Mouse (Mus musculus): ENCODE data around the gene Setdb1.

The Setdb1 gene

GRCm38 (mm10) chr3:95290156-95290555 lies 66.8 kb downstream of the Setdb1 start:
- no peak for DNase-seq

- DNase-seq, result peak; percentile 66 to 77
Measured at GRCm38 (mm10) chr3:95289419-95289818, 67.6 kb downstream of the Setdb1 start.

GRCm38 (mm10) chr3:95287541-95287940 lies 69.5 kb downstream of the Setdb1 start:
- DNase-seq, result no peak

DNA sequence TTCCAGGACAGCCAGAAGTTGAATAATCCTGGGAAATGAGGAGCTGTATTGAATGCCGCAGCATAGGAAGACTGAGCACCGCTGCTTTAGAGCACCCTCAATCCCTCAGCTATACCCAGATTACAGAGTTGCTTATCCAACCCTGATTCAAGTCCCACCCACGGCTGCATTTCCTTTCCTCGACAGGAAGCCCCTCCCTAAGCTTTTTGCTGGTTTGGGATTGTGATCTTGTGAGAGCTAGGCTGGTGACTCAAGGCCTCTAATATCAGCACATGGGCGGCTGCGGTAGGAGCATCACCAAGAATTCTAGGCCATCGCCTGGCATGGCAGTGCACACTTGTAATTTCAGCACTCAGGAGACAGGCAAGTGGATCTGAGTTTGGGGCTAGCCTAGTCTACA lies 70.5 kb downstream of the Setdb1 start:
- DNase-seq, result no peak

DNA sequence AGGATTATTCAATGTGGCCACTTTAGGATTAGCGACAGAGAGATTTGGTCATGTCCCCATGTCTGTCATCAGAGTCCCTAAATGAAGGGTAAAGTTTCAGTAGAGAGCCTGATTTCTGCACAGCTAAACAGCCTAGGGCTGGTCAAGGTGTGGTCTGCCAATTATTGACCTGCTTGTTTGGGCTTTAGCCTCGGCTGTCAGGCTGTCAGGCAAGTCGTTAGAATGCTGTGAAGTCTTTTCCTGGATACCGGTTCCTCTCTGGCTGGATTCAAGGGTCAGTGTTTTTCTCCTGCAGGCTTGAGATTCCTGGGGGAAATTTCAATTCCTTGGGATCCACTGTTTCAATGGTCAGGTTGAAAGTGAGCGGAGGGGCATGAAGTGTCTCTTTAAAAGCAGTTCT lies 71.0 kb downstream of the Setdb1 start:
- no peak for DNase-seq

DNA sequence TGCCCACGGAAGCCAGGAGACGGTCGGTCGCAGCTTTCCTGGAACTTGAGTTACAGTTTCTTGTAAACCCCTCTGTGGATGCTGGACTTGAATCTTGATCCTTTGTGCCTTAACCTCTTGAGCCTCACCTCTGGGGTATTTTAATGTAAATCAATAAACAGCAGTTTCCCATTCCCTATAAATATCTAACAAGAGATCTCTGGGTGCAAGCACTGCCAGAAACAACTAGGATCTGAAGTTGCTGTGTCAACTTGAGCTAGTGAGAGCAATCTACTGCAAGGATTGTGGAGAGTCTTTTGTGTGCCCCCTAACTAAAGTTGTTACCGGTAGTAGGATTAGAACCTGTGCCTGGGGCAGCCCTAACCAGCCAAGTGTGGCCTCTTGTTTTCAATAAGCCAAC lies 71.6 kb downstream of the Setdb1 start:
- no peak for DNase-seq

DNA sequence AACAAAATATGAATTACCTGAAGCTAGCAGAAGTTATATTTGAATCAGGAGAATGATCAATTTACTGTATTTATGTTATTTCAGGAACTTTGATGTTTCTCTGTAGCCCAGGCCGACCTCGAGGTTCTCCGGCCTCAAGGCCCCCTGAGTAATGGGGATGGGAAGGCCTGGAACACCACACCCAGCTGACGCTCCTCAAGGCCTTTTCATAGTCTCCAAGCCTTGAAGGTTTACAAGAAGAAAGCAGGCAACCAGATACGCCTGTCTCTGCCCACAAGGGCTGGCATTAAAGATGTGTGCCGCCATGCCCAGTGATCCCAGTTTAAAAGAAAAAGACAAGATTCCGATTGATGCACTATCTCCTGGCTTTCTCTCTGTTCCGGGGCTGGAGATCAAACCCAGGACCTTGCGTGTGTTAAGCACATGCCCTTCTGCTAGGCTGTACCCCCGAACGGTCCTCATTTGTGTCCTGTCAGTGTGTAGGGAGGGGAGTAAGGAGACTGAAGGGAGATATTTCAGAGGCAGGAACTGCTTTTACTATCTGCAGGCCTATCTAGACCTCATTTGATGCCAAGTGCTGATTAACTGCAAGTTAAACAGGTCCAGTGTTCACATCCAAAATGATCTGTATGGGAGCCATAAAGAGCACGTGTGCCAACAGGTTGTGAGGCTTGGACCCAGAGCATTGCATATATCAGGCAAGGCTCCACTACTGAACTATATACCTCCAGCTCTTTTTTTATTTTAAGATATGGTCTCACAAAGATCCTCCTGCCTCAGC lies 72.3 kb downstream of the Setdb1 start:
- no peak for DNase-seq

DNA sequence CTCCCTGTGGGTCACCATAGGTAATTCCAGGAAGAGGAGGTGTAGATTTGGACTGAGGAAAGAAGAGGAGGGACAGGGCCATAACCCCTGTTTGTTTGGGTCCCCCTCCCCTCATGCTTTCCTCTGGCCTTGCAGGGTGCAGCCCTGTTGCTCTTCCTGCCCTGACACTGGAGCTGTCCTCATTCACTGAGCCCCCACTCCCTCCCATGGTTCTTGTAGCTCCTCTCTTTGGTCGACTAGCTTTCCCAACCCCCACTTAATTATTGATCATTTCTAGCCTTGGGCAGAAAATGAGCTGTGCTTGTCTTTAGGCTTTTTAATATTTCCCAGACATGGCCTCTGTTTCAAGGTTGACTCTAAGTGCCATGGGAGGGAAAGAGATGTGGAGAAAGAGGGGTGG lies 72.9 kb downstream of the Setdb1 start:
- DNase-seq, result no peak

DNA sequence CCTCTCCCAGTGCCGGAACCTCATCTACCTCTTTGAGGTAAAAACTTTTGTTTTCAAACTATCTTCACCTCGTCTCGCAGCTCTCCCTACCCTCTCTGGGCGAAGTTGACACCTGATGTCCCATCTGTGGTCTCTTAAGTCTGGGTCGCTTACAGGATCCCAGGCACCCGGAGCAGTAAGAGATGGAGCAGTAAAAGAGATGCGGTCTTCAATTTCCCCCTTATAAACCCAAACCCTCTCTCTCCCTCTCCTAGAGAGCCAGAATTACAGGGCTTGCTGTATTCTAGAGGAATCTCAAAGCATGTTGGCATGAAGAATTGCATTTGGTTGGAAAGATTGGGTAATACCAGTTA lies 73.4 kb downstream of the Setdb1 start:
- DNase-seq, result no peak

- DNase-seq, result peak; percentile 91 to 92
Measured at GRCm38 (mm10) chr3:95282865-95283588, 74.0 kb downstream of the Setdb1 start.

DNA sequence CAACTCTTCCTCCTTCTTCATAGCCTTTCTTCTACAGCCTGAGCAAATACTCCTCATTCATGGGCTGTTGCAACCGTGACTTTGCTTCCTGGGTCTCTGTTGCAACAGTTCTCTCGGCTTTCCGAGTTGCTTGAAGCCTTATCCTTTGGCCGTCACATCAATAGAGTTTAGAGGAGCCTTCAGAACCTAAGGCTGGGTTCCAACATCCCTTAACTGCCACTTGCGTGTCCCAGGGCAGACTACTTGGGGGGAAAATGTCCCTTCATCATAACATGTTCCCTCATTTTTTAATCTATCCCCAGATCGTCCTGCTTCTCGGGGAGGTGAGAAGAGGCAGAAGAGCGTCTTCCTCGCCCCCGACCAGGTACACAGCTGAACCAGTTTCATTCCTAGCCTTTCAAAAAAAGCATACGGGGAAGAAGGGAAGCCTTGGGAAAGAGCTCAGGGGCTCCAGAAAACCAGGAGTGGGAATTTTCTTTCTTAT lies 74.6 kb downstream of the Setdb1 start:
- DNase-seq, result peak; percentile 31 to 61

DNA sequence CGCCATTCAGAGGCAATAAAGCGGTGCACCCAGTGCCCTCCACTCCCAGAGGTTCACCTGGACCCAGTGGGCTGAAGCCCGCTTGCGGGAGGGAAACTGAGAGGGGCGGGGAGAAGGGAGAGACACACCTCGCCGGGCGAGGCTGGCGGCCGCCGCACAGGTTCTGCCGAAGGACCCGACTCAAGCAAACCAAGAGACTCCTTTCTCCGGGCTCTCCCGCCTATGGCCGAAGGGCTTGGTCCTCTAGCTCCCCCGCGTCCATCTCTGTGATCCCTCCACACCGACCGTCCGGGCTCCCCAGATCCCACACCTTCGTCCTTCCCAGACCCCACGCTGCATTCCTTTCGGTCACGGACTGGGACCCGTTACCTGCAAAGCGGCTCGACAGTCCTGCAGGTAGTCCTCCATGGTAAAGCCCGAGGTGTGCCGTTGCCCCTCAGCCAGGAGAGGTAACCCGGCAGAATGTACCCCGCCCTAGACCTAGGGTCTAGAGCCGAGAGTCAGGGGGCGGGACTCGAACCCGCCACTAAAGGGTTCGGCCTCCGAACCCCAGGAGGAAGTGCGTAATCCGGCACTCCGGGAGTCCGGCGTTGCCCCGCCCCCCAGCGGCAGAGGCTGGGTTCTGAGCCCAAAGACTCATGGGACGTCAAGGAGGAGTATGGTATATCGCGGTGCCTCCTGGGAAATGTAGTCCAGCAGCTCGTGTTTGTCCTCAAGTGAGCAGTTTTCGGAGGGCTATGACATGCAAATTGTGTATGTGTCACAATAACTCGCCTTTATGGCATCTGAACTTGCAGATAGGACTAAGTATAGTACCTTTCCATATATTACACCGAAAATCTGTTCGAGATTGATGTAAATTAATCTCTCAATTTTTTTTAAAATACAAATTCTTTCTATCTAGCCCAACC lies 75.5 kb downstream of the Setdb1 start, which contains the start of the genes Mindy1 and Prune1:
Gene Mindy1, plus strand, starts transcription at position 130 of the 911 bp plus-strand sequence.
Gene Prune1, minus strand, starts transcription at position 861 of the 911 bp plus-strand sequence.
- peak; percentile 100 for DNase-seq

- peak; percentile 34 to 53 for DNase-seq
Measured at GRCm38 (mm10) chr3:95280747-95281146, 76.3 kb downstream of the Setdb1 start.

DNA sequence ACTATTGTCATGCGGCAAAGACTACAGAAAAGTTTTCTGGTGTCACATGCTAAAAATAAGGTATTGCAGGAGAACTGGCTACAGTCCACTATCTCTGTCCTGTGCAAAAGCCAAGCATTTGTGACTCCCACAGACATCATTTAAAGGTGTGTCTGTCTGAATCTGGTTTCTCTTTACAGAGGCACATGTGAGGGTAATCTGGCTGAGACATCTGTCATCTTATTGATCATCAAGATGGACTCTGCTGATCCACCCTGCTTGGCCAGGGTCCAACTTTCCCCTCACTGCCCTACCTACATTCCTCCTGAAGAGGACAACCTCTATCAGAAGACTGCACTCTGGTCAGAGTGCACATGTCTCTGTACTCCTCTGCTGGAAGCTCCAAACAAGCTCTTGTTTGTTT lies 79.9 kb downstream of the Setdb1 start:
- no peak for DNase-seq

DNA sequence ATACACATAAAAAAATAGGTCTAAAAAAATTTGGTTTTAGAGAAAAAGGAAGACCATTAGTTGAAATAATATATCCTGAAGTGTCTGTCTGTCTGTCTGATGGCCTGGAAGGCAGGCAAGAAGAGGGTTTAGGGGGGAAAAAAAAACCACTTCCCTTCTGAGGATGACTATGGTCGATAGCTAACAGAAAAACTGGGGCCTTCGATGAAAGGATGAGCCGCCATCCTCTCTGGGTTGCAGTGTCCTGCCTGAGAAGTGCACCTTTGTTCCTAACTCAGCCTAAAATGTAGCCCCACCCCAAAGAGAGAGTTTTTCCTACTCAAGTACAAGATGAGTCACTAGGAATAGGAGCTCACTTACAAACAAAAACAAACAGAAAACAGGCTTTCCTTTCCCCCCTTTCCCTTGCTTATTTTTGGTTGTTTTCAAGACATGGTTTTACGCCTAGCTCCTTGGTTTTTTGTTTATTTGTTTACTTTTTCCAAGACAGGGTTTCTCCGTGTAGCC lies 80.5 kb downstream of the Setdb1 start:
- DNase-seq, result no peak

GRCm38 (mm10) chr3:95275161-95275560 lies 81.8 kb downstream of the Setdb1 start:
- DNase-seq, result no peak

- no peak for DNase-seq
Measured at GRCm38 (mm10) chr3:95274453-95274852, 82.5 kb downstream of the Setdb1 start.

Data from cerebellum, postnatal 10 days (tissue).